In the genomic region with DNA sequence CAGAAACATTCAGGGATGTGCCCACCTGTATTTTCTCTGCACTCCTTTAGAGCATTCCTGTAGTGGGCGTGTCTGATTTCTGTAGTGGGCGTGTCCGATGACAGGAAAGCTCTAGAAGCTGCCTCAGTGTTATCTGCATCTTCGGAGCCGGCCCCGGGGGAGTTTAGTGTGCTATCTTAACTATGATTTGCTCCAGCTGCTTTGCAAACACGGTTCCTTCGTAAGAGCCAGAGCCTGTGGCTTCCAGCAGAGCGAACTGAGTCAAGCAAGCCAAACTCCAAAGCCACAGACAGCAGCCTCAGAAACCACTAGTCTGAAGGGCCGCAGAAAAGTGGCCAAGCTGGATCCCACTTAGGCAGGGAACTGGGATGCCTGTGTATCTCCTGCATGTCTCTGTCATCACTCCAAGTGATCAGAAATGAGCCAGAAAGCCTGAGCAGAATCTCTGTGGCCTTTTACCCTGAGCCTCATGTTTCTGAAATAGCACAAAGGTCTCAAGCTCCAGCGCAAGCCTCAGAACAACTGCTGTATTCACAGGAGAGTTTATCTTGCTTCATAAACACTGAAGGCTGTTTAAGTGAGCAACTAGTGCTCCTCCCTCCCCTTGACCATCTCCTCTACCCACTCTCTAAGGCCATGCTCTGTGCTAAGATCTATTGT, we compare ENCODE assay signal across 9 mouse cellular contexts. TPM values are rescaled to one million over a fixed set of nuclear protein-coding genes. Genes with fewer than 3 reads are reported as not detected.
DNase-seq lines count a peak whose midpoint lies in the region.
"Had no signal": no experiment of that assay in that cellular context is flagged by ENCODE, and none has a peak within 500 bp of the region (broad histone marks: within the 10 kb centered on the region; RNA-seq: fewer than 3 reads in every experiment).

No protein-coding gene starts in this region.

- intact Hi-C loops in heart, postnatal 25 days (cut with DNase I): no loop called here

- peak; percentile 15 for DNase-seq in kidney, adult 18-20 months
- no peak for DNase-seq in kidney, adult 8-10 months
- DNase-seq in adipocyte (ENCODE audit: low spot score): peak; percentile 57
- peak; percentile 57 for DNase-seq in heart, postnatal 25 days (ENCODE audit: low spot score)
- peak; percentile 21 for DNase-seq in skeletal muscle tissue, adult 2 months (ENCODE audit: low read depth, low spot score)
- DNase-seq in layer of hippocampus, adult 9-10 months (ENCODE audit: low spot score): no peak
- DNase-seq in adrenal gland, adult (ENCODE audit: inconsistent age in 2 of 2, low spot score in 1 of 2): no peak
- DNase-seq in spleen, postnatal 4 days (ENCODE audit: low spot score in 2 of 2): no peak
- DNase-seq: lung, adult 2 months had no signal

RNA-seq across cellular contexts. Expression of a gene that starts 55.5 kb away (rescaled TPM):
- 10 to 100 TPM; 84.4 to 96.1 TPM for total RNA-seq in heart, postnatal 25 days (2021)

Comparison
In these comparisons a context has a peak if more than half of its experiments do, and no peak if none do; other contexts are left out.
1. DNase-seq: peak in kidney, adult 18-20 months (single experiment), adipocyte (single experiment), heart, postnatal 25 days (single experiment) and skeletal muscle tissue, adult 2 months (single experiment); none in kidney, adult 8-10 months (0 of 2), layer of hippocampus, adult 9-10 months (single experiment), adrenal gland, adult (0 of 2) and spleen, postnatal 4 days (0 of 2).